Mouse (Mus musculus): Measurements from ENCODE around the gene Thop1. TPM values are rescaled to one million over a fixed set of nuclear protein-coding genes. Genes with fewer than 3 reads are reported as not detected.
"Not testable (repeated sequence)": the region's sequence is repeated elsewhere in the genome, so short reads cannot be mapped to it uniquely, and the experiment has no call there.

Gene Thop1
- polyA plus RNA-seq, 1 experiment from 2014 or later = 76.1 TPM

DNA sequence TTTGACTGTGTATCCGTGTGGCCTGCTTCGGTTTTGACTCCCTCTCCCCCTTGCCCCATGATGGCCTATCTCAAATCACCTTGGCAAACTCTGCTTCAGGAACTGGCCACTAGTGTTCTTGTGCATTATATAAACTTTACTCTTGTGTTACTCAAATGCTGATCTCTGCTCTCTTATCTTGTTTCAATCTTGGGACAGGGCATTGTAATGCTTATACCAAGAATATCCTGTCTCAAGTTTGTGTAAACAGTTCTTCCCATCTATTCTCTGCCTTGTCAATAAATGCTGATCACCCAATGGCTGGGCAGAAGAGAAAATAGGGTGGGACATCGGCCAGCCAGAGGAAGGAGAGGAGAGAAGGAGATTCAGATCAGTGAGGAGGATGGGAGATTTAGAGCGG is 7.1 kb upstream of the Thop1 start:
- peaks cover 8% of the 10 kb centered on the region for H3K4me1 ChIP-seq (replicated peaks; ENCODE audit: control insufficient read depth, insufficient read depth, low read length)
- WGBS = 64% methylated on average over 4 of the region's 4 CpGs
- H3K9ac ChIP-seq (ENCODE audit: low read length) = no peak overlapping the region
- ATAC-seq (replicated peaks; ENCODE audit: low FRiP score) (no peak), DNase-seq (ENCODE audit: low spot score) (no peak)
- H3K27me3 ChIP-seq (ENCODE audit: control insufficient read depth, insufficient read depth, low read length) = no peaks in the 10 kb centered on the region
- no peak overlapping the region for H3K4me2 ChIP-seq (ENCODE audit: low read depth, low read length, severe bottlenecking)
- no peak overlapping the region for H3K27ac ChIP-seq (ENCODE audit: low read depth, low read length)
- H3K36me3 ChIP-seq (ENCODE audit: control insufficient read depth, insufficient read depth, low read length) = no peaks in the 10 kb centered on the region
- no peak overlapping the region for H3K4me3 ChIP-seq (ENCODE audit: low read depth, low read length)
- no peaks in the 10 kb centered on the region for H3K9me3 ChIP-seq (ENCODE audit: control insufficient read depth, low read length)

- H3K4me3 ChIP-seq (ENCODE audit: low read depth, low read length); H3K4me2 ChIP-seq (ENCODE audit: low read depth, low read length, severe bottlenecking); H3K4me1 ChIP-seq (replicated peaks; ENCODE audit: control insufficient read depth, insufficient read depth, low read length); ATAC-seq (replicated peaks; ENCODE audit: low FRiP score); H3K27me3 ChIP-seq (ENCODE audit: control insufficient read depth, insufficient read depth, low read length); H3K36me3 ChIP-seq (ENCODE audit: control insufficient read depth, insufficient read depth, low read length); DNase-seq (ENCODE audit: low spot score); H3K9ac ChIP-seq (ENCODE audit: low read length); H3K27ac ChIP-seq (ENCODE audit: low read depth, low read length); H3K9me3 ChIP-seq (ENCODE audit: control insufficient read depth, low read length): not testable (repeated sequence)
- 92% methylated on average over 8 of the region's 8 CpGs for WGBS
Measured at GRCm38 (mm10) chr10:81064519-81064918, 5.3 kb upstream of the Thop1 start.

- Histone ChIP-seq H3K4me1 (replicated peaks; ENCODE audit: control insufficient read depth, insufficient read depth, low read length) (peaks cover 16% of the 10 kb centered on the region), H3K4me3 (ENCODE audit: low read depth, low read length) (no peak overlapping the region), H3K9ac (ENCODE audit: low read length) (no peak overlapping the region), H3K4me2 (ENCODE audit: low read depth, low read length, severe bottlenecking) (no peak overlapping the region), H3K9me3 (ENCODE audit: control insufficient read depth, low read length) (no peaks in the 10 kb centered on the region), H3K27ac (ENCODE audit: low read depth, low read length) (no peak overlapping the region), H3K36me3 (ENCODE audit: control insufficient read depth, insufficient read depth, low read length) (peaks cover 4% of the 10 kb centered on the region; the same call in 1 of the 2 replicates), H3K27me3 (ENCODE audit: control insufficient read depth, insufficient read depth, low read length) (no peaks in the 10 kb centered on the region)
- WGBS = 73% methylated on average over 5 of the region's 5 CpGs
- ATAC-seq (replicated peaks; ENCODE audit: low FRiP score) (no peak), DNase-seq (ENCODE audit: low spot score) (no peak)
Measured at GRCm38 (mm10) chr10:81068706-81069105, 1.1 kb upstream of the Thop1 start.

- H3K9ac ChIP-seq (ENCODE audit: low read length) = no peak overlapping the region
- H3K27ac ChIP-seq (ENCODE audit: low read depth, low read length) = no peak overlapping the region
- 95% methylated on average over 8 of the region's 8 CpGs for WGBS
- no peaks in the 10 kb centered on the region for H3K27me3 ChIP-seq (ENCODE audit: control insufficient read depth, insufficient read depth, low read length)
- H3K4me3 ChIP-seq (ENCODE audit: low read depth, low read length) = no peak overlapping the region
- ATAC-seq (replicated peaks; ENCODE audit: low FRiP score) (no peak), DNase-seq (ENCODE audit: low spot score) (no peak)
- H3K4me2 ChIP-seq (ENCODE audit: low read depth, low read length, severe bottlenecking) = no peak overlapping the region
- peaks cover 16% of the 10 kb centered on the region for H3K4me1 ChIP-seq (replicated peaks; ENCODE audit: control insufficient read depth, insufficient read depth, low read length)
- no peaks in the 10 kb centered on the region for H3K9me3 ChIP-seq (ENCODE audit: control insufficient read depth, low read length)
- peaks cover 4% of the 10 kb centered on the region; the same call in 1 of the 2 replicates for H3K36me3 ChIP-seq (ENCODE audit: control insufficient read depth, insufficient read depth, low read length)
Measured at GRCm38 (mm10) chr10:81072290-81072689, 2.5 kb downstream of the Thop1 start.

DNA sequence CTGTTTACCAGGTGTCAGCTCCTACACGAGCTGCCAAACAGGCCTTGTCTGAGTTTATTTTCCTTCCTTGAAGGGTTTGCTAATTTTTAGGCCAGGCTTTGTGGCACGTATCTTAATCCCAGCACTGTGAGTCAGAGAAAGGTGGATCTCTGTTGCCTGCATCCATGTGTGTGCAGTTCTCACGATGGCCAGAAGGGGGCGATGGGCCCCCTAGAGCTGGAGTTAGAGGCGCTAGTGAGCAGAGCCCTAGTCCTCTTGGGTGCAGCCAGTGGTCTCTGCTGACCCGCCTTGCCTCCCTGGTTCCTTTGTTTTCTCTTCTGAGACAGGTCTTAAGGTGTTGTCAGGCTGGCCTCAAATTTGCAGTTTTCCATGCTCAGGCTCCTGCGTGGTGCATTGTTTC is 3.6 kb downstream of the Thop1 start:
- Histone ChIP-seq H3K4me1 (replicated peaks; ENCODE audit: control insufficient read depth, insufficient read depth, low read length) (peaks cover 16% of the 10 kb centered on the region), H3K4me2 (ENCODE audit: low read depth, low read length, severe bottlenecking) (no peak overlapping the region), H3K27me3 (ENCODE audit: control insufficient read depth, insufficient read depth, low read length) (no peaks in the 10 kb centered on the region), H3K27ac (ENCODE audit: low read depth, low read length) (no peak overlapping the region), H3K9me3 (ENCODE audit: control insufficient read depth, low read length) (no peaks in the 10 kb centered on the region), H3K9ac (ENCODE audit: low read length) (no peak overlapping the region), H3K36me3 (ENCODE audit: control insufficient read depth, insufficient read depth, low read length) (peaks cover 4% of the 10 kb centered on the region; the same call in 1 of the 2 replicates), H3K4me3 (ENCODE audit: low read depth, low read length) (no peak overlapping the region)
- DNase-seq (ENCODE audit: low spot score) (peak; percentile 65), ATAC-seq (replicated peaks; ENCODE audit: low FRiP score) (no peak)
- 63% methylated on average over 7 of the region's 7 CpGs for WGBS

DNA sequence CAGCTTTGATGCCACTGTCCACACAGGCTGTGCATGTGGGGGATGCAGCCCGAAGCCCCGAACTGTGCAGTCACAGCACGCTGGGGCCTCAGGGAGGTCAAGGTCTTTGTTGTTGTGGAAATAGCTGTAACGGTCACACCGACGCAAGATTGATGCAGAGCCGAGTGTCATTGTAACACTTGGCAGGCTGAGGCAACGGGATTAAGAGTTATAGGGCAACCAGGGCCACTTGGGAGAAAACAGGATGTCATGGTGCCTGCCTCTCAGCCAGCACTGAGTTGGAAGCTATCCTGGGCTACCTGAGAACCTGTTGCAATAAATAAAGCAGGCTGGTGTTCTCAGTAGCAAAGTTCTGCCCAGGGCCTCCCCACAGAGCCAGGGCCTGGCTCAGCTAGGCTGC is 5.9 kb downstream of the Thop1 start:
- Histone ChIP-seq H3K27ac (ENCODE audit: low read depth, low read length) (no peak overlapping the region), H3K4me3 (ENCODE audit: low read depth, low read length) (no peak overlapping the region), H3K9me3 (ENCODE audit: control insufficient read depth, low read length) (no peaks in the 10 kb centered on the region), H3K36me3 (ENCODE audit: control insufficient read depth, insufficient read depth, low read length) (peaks cover 7% of the 10 kb centered on the region; the same call in 1 of the 2 replicates), H3K9ac (ENCODE audit: low read length) (no peak overlapping the region), H3K27me3 (ENCODE audit: control insufficient read depth, insufficient read depth, low read length) (no peaks in the 10 kb centered on the region), H3K4me2 (ENCODE audit: low read depth, low read length, severe bottlenecking) (no peak overlapping the region), H3K4me1 (replicated peaks; ENCODE audit: control insufficient read depth, insufficient read depth, low read length) (peaks cover 5% of the 10 kb centered on the region)
- DNase-seq (ENCODE audit: low spot score) (no peak), ATAC-seq (replicated peaks; ENCODE audit: low FRiP score) (no peak)
- 90% methylated on average over 8 of the region's 8 CpGs for WGBS

- no peak for DNase-seq (ENCODE audit: low spot score)
- no peak for ATAC-seq (replicated peaks; ENCODE audit: low FRiP score)
- no peak overlapping the region for H3K4me3 ChIP-seq (ENCODE audit: low read depth, low read length)
- H3K9ac ChIP-seq (ENCODE audit: low read length) = no peak overlapping the region
- 100% methylated on average over 1 of the region's 1 CpGs for WGBS
- no peaks in the 10 kb centered on the region for H3K4me1 ChIP-seq (replicated peaks; ENCODE audit: control insufficient read depth, insufficient read depth, low read length)
- H3K4me2 ChIP-seq (ENCODE audit: low read depth, low read length, severe bottlenecking) = no peak overlapping the region
- no peaks in the 10 kb centered on the region for H3K9me3 ChIP-seq (ENCODE audit: control insufficient read depth, low read length)
- H3K36me3 ChIP-seq (ENCODE audit: control insufficient read depth, insufficient read depth, low read length) = peaks cover 7% of the 10 kb centered on the region; the same call in 1 of the 2 replicates
- H3K27me3 ChIP-seq (ENCODE audit: control insufficient read depth, insufficient read depth, low read length) = no peaks in the 10 kb centered on the region
- no peak overlapping the region for H3K27ac ChIP-seq (ENCODE audit: low read depth, low read length)
Measured at GRCm38 (mm10) chr10:81076356-81076755, 6.5 kb downstream of the Thop1 start.

DNA sequence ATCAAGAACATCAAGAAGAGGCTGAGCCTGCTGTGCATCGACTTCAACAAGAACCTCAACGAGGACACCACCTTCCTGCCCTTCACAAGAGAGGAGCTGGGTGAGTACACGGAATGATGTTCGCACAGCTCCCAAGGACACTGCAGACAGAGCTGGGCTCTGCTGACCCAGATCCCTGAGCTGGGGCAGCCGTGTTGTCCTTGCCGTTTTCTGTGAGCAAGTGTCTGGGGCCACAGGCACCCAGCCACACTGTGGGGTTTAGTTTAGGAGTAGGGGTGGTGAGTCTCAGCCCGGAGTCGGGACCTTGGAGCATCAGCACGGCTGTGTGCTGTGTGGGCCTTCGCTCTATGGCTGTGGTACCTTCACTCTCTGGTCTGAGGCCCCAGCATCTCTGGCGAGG is 8.1 kb downstream of the Thop1 start:
- no peak overlapping the region for H3K4me3 ChIP-seq (ENCODE audit: low read depth, low read length)
- H3K36me3 ChIP-seq (ENCODE audit: control insufficient read depth, insufficient read depth, low read length) = peaks cover 7% of the 10 kb centered on the region; the same call in 1 of the 2 replicates
- H3K4me1 ChIP-seq (replicated peaks; ENCODE audit: control insufficient read depth, insufficient read depth, low read length) = no peaks in the 10 kb centered on the region
- H3K9ac ChIP-seq (ENCODE audit: low read length) = no peak overlapping the region
- H3K27me3 ChIP-seq (ENCODE audit: control insufficient read depth, insufficient read depth, low read length) = no peaks in the 10 kb centered on the region
- ATAC-seq (replicated peaks; ENCODE audit: low FRiP score) = no peak
- 94% methylated on average over 11 of the region's 11 CpGs for WGBS
- H3K27ac ChIP-seq (ENCODE audit: low read depth, low read length) = no peak overlapping the region
- no peaks in the 10 kb centered on the region for H3K9me3 ChIP-seq (ENCODE audit: control insufficient read depth, low read length)
- DNase-seq (ENCODE audit: low spot score) = no peak
- no peak overlapping the region for H3K4me2 ChIP-seq (ENCODE audit: low read depth, low read length, severe bottlenecking)

GRCm38 (mm10) chr10:81080008-81080655 is 10.3 kb downstream of the Thop1 start:
- Histone ChIP-seq H3K4me1 (replicated peaks; ENCODE audit: control insufficient read depth, insufficient read depth, low read length) (no peaks in the 10 kb centered on the region), H3K4me2 (ENCODE audit: low read depth, low read length, severe bottlenecking) (no peak overlapping the region), H3K4me3 (ENCODE audit: low read depth, low read length) (no peak overlapping the region), H3K9ac (ENCODE audit: low read length) (no peak overlapping the region), H3K36me3 (ENCODE audit: control insufficient read depth, insufficient read depth, low read length) (peaks cover 3% of the 10 kb centered on the region; the same call in 1 of the 2 replicates), H3K27me3 (ENCODE audit: control insufficient read depth, insufficient read depth, low read length) (no peaks in the 10 kb centered on the region), H3K27ac (ENCODE audit: low read depth, low read length) (no peak overlapping the region), H3K9me3 (ENCODE audit: control insufficient read depth, low read length) (no peaks in the 10 kb centered on the region)
- DNase-seq (ENCODE audit: low spot score) (no peak), ATAC-seq (replicated peaks; ENCODE audit: low FRiP score) (no peak)
- WGBS = 95% methylated on average over 31 of the region's 31 CpGs

Data from forebrain, embryonic 11.5 days (tissue).